Mouse (Mus musculus): Measurements from ENCODE around the gene Galm.

DNA sequence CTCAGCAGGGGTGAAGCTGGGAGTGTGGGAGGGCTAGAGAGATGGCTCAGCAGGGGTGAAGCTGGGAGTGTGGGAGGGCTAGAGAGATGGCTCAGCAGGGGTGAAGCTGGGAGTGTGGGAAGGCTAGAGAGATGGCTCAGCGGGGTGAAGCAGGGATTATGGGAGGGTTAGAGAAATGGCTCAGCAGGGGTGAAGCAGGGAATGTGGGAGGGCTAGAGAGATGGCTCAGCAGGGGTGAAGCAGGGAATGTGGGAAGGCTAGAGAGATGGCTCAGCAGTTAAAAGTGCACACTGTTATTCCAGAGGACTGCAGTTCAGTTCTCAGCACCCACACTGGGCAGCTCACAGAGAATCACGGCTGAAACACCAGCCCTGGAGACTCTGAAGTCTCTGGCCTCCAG is 26.4 kb downstream of the Galm start:
- no peak for TF ChIP-seq POLR2A (IDR thresholded peaks at IDR 0.05; ENCODE audit: borderline replicate concordance, extremely low read depth, insufficient read depth, insufficient read length, poor library complexity, severe bottlenecking)
- TF ChIP-seq CTCF (IDR thresholded peaks at IDR 0.05; ENCODE audit: borderline replicate concordance, extremely low read depth, insufficient read depth, insufficient read length): no peak
